Mouse (Mus musculus) testis, adult 2 months (tissue): Measurements from ENCODE around the gene Rpn1.

Experiments used
- CTCF ChIP-seq: fragments of 200-500 bp; IDR thresholded peaks from 2 replicates; pipeline ENCODE4 v1.5.1; 2012; ENCODE audit warnings: low read depth, mild to moderate bottlenecking, inconsistent platforms, low read length, moderate library complexity; ENCODE audit not compliant: control insufficient read depth, insufficient read depth, insufficient replicate concordance
- POLR2A ChIP-seq: fragments of 200-500 bp; IDR thresholded peaks from 2 replicates; pipeline ENCODE4 v1.6.1; 2012; ENCODE audit warnings: low read depth, mild to moderate bottlenecking, inconsistent platforms, low read length, moderate library complexity; ENCODE audit not compliant: control insufficient read depth

DNA sequence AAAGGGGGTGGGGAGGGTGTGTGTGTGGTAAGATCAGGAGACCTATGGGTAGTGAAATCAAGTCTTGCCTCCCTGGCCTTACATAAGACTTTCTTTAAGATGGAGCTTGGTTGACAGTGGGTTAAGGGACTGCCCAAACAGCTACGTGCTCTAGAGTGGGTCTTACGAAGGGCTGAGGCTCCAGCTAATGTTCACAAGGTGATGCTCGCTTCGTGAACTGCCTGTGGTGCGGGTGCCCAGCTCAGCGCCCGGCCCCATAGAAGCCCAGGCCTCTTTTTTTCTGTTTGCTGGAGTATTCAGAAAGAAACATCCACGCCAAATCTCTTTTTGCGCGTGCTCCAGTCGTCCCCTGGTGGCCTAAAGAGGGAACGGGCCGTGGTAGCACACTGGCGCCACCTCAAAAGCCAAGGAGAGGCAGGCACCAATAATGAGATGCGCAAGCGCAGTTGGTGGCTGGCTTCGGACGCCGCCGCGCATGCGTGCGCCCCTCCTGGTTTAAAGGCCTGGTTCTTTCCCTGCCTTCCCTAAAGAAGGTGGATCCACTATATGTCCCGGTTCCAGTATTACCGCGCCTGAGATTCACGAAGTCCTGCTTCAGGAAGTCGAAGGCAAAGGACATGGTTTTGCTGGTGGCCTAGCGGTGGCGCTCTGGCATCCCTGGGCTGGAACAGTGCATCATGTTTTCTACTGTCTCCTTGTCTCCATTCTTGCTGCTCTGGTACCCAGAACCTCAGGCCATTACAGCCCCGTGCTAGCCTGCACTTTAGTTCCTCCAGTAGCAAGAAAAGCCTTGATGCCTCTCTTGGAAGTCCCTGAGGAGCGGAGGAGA is 21.7 kb downstream of the Rpn1 start:
- TF ChIP-seq POLR2A (no peak; the same call in 1 of the 2 replicates), CTCF (peak; percentile 83; the same call in 1 of the 2 replicates)
